Mouse (Mus musculus): Measurements from ENCODE around the gene Sec22b. TPM values are rescaled to one million over a fixed set of nuclear protein-coding genes. Genes with fewer than 3 reads are reported as not detected.
A peak's percentile ranks its signal among the peaks of the same experiment; 100 is the strongest.

Gene Sec22b
- total RNA-seq, 2 experiments from 2014 or later, result 24.2 to 32.1 TPM

DNA sequence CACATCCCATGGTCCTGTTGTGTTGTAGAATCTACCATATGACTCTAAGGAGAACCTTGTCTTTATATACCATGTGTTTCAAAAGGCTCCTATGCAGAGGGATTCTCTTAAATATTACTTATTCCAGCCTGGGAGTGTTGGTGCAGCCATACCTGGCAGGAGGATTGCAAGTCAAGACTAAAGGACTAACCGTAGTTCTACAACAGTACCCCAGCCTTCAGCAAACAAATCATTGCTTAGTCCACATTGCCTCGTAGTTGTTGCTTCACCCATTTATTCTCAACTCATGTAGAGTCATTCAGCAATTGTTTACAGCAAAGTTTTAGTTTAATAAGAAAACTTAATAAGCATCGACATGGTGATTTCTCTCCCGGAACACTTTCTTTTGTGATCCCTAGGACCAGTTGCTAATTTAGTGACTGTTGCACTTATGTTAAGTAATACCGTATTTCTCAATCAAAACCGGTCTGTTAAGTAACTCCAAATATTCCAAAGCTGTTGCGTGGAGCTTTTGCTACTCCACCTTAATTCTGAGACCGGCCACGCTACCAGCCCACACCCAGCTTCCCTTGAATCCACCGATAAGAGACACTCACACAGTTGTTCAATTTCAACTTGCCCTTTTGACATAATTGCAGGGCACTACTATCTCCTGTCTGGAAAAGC lies 18.0 kb downstream of the Sec22b start:
- TF ChIP-seq CTCF (IDR thresholded peaks at IDR 0.05), result no peak
- intact Hi-C loops (cut with DNase I), result no loop called here

DNA sequence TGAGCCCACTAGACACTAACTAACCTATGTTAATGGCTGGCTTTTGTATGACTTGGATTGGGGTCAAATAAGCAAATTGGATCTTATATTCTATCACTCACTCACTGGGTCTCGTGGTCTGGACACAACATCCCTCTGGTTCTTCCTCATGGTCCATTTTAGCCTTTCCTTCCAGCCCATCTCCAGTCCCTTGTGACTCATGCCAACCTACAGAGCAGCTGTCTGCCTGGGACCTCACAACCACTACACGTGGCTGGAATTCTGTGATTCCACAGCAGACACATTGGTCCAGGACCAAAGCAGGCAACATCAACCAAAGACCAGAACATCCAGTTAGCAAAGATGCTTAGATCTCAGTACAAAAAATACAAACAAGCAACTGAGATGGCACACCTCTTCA lies 24.3 kb downstream of the Sec22b start:
- no peak overlapping the region for H3K27ac ChIP-seq
- TF ChIP-seq CTCF (IDR thresholded peaks at IDR 0.05), result no peak
- no peak overlapping the region for H3K4me3 ChIP-seq
- intact Hi-C loops (cut with DNase I), result loop anchor here (5.0 kb wide), 3 partner anchors 117 to 387 kb away; no protein-coding TSS in a partner anchor
- DNase-seq, result no peak

More for the DNA sequence above, 18.0 kb downstream of the Sec22b start:
- Histone ChIP-seq H3K27ac (no peak overlapping the region), H3K4me3 (no peak overlapping the region)
- no peak for DNase-seq

DNA sequence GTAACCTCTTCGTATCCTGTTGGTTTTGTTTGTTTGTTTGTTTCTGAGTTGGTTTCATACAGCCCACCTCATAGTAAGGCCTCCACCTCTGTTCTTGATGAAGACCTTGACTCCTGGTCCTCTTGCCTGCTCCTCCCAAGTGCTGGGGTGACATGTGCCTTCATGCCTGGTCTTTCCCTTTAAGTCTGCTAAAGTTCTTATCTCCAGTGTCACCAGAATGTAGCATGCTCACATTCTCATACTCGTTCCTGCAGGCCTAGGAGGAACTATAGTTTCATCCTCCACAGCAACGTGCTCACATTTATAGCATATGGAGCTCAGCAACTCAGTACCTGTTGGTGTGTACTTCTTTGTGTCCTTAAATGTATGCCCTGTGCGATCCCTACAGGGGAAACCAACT lies 26.3 kb downstream of the Sec22b start:
- Histone ChIP-seq H3K4me3 (no peak overlapping the region), H3K27ac (no peak overlapping the region)
- intact Hi-C loops (cut with DNase I), result loop anchor here (5.0 kb wide), 3 partner anchors 115 to 385 kb away; no protein-coding TSS in a partner anchor
- no peak for DNase-seq
- no peak for TF ChIP-seq CTCF (IDR thresholded peaks at IDR 0.05)

DNA sequence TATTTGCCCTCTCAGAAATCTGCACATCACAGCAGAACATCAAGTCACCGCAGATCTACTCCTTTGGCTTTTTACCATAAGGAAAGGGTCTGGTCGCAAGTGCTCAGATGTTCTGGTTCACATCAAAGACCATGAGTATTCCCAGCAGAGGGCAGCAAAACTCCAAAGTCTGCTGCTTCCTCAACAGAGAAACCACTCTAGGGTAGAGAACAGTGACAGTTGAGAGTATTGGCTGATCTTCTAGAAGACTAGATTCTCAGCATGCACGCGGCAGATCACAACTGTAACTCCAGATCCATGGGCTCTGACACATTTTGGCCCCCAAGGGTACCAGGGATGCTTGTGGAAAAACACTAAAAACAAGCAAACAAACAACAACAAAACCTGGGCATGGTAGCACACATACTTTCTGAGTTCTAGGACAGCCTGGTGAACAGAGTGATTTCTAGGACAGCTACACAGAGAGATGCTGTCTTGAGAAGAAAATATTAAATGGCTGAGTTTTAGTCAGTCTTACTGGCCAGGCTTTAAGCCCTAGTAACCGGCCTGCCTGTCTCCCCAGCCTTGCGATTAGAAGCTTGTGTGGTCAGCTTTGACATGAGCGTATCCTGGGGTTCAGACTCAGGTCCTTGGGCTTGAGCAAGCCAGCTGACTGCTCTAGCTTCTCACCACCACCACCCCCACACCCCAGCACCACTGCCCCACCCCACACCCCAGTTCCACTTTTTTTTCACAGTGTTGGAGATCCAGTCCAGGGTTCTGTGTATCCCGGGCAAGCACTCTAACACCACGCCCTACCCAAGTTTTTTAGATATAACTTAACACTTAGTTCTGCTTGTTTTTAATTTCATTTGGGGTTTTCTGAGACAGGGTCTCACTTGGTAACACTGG lies 28.2 kb downstream of the Sec22b start:
- peak; percentile 78 for DNase-seq
- peak; percentile 73 for TF ChIP-seq CTCF (IDR thresholded peaks at IDR 0.05)
- intact Hi-C loops (cut with DNase I), result loop anchor here (1.0 to 5.0 kb wide), 4 partner anchors 113 to 383 kb away; no protein-coding TSS in a partner anchor
- no peak overlapping the region for H3K4me3 ChIP-seq
- H3K27ac ChIP-seq, result peak overlapping the region; percentile 20; the same call in 1 of the 2 replicates

DNA sequence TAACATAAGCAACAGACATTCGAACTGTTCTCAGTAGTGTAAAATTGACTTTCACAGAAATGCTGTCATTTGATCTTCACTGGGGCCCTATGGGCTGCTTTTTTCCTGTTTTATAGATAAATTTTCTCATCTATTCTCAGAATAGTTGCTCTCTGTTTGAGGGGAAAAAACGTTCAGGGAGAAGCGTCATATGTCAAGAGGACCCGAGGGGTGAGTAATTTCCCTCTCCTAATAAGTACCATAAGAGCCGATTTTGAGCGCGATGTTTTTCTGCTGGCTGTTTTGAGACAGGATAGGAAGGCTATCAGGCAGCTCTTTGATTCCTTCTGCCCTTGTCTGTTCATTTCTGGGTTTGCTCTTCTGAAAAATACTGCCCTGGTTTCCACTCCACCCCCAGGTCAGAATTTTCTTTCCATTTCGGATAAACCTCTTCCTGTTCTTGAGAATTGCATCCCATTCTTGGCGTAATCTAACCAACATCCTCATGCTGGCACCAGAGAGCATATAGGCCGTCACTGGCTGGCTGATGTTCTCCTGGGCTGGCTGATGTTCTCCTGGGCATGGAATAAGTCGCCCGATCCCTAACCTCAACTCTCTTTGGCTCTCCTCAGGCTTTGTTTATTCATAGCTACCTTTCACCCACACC lies 29.3 kb downstream of the Sec22b start:
- intact Hi-C loops (cut with DNase I), result no loop called here
- peak; percentile 28 for DNase-seq
- H3K4me3 ChIP-seq, result peak overlapping the region; percentile 29; the same call in 1 of the 2 replicates
- peak; percentile 26; the same call in 1 of the 2 replicates for TF ChIP-seq CTCF (IDR thresholded peaks at IDR 0.05)
- H3K27ac ChIP-seq, result no peak overlapping the region

DNA sequence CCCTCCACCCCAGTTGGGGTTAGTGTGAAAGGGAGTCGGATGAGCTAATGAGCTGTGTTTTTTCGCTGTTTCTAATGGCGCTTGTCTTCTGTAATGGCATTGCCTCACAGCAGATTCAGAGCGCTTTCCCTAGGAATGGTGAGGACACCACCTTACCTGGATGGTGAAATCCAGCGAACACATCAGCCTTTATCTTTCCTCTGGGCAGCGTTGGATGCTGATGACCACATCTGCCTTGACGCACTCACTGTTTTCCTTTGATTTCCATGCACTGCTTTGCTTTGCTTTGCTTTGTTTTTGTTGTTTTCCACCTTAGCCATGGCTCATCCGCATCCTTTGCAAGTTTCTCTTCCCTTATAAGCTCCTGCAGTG lies 29.8 kb downstream of the Sec22b start:
- Histone ChIP-seq H3K27ac (no peak overlapping the region), H3K4me3 (0 out of 2 replicates have a peak overlapping the region, but pooled peaks have one; percentile 29)
- no peak for DNase-seq
- intact Hi-C loops (cut with DNase I), result no loop called here
- TF ChIP-seq CTCF (IDR thresholded peaks at IDR 0.05), result no peak

DNA sequence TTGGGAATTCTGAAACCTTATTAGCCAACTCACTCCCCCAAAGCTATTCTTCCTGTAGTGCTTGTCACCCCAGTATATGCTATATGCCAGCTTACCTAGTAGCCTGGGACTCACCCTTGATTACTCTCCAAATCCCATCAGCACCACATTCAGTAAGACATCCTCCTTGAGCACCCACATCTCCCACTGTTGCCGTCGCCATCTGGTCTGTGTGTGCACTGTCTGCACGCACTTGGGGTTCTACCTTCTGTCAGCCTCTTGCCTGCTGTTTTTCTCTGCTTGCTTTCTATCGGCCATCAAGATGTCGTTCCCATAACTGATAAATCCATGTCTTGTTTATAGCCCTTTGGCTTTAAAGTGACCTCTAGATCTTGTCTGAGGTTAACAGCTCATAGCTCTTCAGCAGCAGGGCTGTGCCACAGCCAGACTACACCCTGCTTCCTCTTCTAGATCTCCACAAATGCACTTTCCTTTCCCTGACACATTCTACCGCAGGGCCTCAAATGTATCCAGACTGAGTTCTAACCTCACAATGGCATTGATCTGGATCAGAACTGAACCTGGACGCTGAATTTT lies 30.4 kb downstream of the Sec22b start:
- no peak for DNase-seq
- no peak for TF ChIP-seq CTCF (IDR thresholded peaks at IDR 0.05)
- no peak overlapping the region for H3K27ac ChIP-seq
- intact Hi-C loops (cut with DNase I), result no loop called here
- H3K4me3 ChIP-seq, result no peak overlapping the region

DNA sequence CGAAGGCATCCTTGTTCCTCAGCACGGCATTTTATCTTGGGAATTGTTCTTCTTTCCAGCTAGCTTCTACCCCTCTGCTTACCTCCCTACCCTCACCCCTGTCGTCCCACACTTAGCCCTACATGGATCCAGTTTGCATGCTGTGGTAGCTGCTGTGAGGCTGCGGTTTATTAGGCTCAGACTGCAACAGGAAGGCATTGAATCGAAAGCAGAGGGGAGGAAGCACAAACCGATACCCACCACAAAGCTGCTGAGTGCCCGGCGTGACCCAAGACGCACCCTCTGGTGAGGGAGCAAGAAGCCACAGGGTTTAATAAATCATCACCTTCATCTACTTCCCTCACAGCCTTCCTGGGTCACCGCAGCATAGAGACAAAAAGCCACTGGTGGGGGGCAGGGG lies 31.1 kb downstream of the Sec22b start:
- intact Hi-C loops (cut with DNase I), result no loop called here
- H3K4me3 ChIP-seq, result no peak overlapping the region
- no peak for TF ChIP-seq CTCF (IDR thresholded peaks at IDR 0.05)
- DNase-seq, result no peak
- no peak overlapping the region for H3K27ac ChIP-seq

DNA sequence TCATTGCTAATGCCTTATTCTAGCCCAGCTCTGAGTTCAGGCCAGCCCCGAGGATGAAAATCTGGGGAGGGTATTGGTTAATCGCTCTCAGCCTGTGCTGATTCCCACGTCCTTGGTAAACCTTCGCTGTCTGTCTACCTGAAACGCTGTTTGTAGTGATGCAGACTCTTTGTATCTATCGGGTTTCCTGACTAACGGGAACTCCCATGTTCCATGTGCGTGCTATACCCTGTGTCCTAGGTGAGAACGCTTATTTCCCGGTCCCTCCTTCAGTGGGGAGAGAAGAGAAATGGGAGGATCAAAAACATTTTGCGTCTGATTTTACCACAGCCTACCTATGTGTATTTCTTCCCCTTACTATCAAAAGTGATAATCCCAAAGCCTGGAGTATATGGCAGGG lies 31.8 kb downstream of the Sec22b start:
- no peak for TF ChIP-seq CTCF (IDR thresholded peaks at IDR 0.05)
- DNase-seq, result no peak
- H3K4me3 ChIP-seq, result no peak overlapping the region
- no peak overlapping the region for H3K27ac ChIP-seq
- intact Hi-C loops (cut with DNase I), result no loop called here

DNA sequence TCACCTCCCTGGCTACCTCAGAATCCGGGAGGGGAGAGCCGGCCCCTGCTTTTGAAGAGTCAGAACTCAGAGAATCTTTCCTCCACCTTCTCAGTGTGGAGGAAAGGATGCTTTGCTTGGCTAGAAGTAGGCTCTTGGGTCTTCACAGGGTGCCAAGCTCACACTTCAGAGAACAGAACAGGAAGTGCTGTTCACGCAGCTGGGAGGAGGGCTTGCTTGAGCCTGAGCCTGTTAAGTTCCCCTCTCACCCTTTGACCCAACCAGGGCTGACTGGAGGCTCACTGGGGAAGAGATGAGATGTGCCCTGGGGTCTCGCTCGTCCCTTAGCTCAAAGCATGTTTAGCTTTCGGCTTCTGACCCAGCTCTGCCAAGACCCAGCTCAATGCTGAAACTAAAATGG lies 32.3 kb downstream of the Sec22b start:
- no peak for TF ChIP-seq CTCF (IDR thresholded peaks at IDR 0.05)

DNA sequence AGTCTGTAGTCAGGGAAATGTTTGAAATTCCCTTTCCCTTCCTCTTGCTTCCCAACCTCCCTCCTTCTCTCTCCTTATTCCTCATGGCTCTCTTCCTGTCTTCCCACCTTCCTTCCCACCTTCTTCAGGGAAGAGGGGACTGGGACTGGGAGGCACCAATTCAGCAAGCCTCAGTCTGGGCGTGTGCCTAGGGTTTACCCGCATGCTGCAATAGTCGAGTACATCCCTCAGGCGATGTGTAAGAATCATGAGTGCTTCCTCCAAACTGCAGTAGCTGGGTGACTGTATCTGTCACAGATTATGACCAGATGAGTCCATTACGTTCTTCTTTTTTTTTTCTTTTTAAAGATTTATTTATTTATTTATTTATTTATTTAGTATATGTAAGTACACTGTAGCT lies 32.8 kb downstream of the Sec22b start:
- no peak overlapping the region for H3K4me3 ChIP-seq
- intact Hi-C loops (cut with DNase I), result no loop called here
- no peak for DNase-seq
- no peak overlapping the region for H3K27ac ChIP-seq
- TF ChIP-seq CTCF (IDR thresholded peaks at IDR 0.05), result no peak

More for the DNA sequence above, 32.3 kb downstream of the Sec22b start:
- Histone ChIP-seq H3K4me3 (no peak overlapping the region), H3K27ac (no peak overlapping the region)
- intact Hi-C loops (cut with DNase I), result no loop called here
- no peak for DNase-seq
